Mouse (Mus musculus) stomach, embryonic 14.5 days (tissue): Measurements from ENCODE around the gene Uts2. TPM values are rescaled to one million over a fixed set of nuclear protein-coding genes. Genes with fewer than 3 reads are reported as not detected.
"Not testable (repeated sequence)": the region's sequence is repeated elsewhere in the genome, so short reads cannot be mapped to it uniquely, and the experiment has no call there.

Experiments used
- ATAC-seq: fragments of 200-750 bp; cut with Nextera tagmentation; 2 replicates; pipeline ENCODE4 v1.8.0; 2017; ENCODE audit warnings: low read depth, moderate TSS enrichment; ENCODE audit not compliant: insufficient number of reproducible peaks, insufficient read depth, low FRiP score
- H3K27ac ChIP-seq: fragments of 300-500 bp; sonication (generic); 2 replicates; pipeline ENCODE4 v1.5.1; 2014; ENCODE audit warnings: mild to moderate bottlenecking, low read length, moderate library complexity, mixed read lengths
- H3K27me3 ChIP-seq: fragments of 300-500 bp; sonication (generic); 2 replicates; pipeline ENCODE4 v1.6.1; 2014; ENCODE audit warnings: low read length, control low read depth, mixed read lengths; ENCODE audit not compliant: control insufficient read depth, insufficient read depth
- H3K36me3 ChIP-seq: fragments of 300-500 bp; sonication (generic); 2 replicates; pipeline ENCODE4 v1.6.1; 2014; ENCODE audit warnings: mild to moderate bottlenecking, control low read depth, low read length, moderate library complexity, mixed read lengths; ENCODE audit not compliant: control insufficient read depth, insufficient read depth
- H3K4me1 ChIP-seq: fragments of 300-500 bp; sonication (generic); 2 replicates; pipeline ENCODE4 v1.6.1; 2014; ENCODE audit warnings: low read length, control low read depth, mixed read lengths; ENCODE audit not compliant: control insufficient read depth, insufficient read depth
- H3K4me2 ChIP-seq: fragments of 300-500 bp; sonication (generic); replicated peaks from 2 replicates; pipeline ENCODE4 v1.6.1; 2014; ENCODE audit warnings: low read depth, low read length, control low read depth
- H3K4me3 ChIP-seq: fragments of 300-500 bp; sonication (generic); 2 replicates; pipeline ENCODE4 v1.5.1; 2014; ENCODE audit warnings: low read depth, low read length, control low read depth
- H3K9ac ChIP-seq: fragments of 300-500 bp; sonication (generic); replicated peaks from 2 replicates; pipeline ENCODE4 v1.6.1; 2014; ENCODE audit warnings: low read depth, mild to moderate bottlenecking, control low read depth, low read length, moderate library complexity, mixed read lengths
- H3K9me3 ChIP-seq: fragments of 300-500 bp; sonication (generic); 2 replicates; pipeline ENCODE4 v1.6.1; 2016; ENCODE audit warnings: low read depth, low read length, control low read depth; ENCODE audit not compliant: control insufficient read depth
- WGBS: fragments of 180-500 bp; shearing (Covaris S2); extraction: QIAGEN DNeasy Blood & Tissue Kit; methylation state at CpG from one replicate; pipeline ENCODE4 v1.1.7; 2014; 5-methylcytosine and 5-hydroxymethylcytosine counted together
- polyA plus RNA-seq: library from polyadenylated mRNA; unstranded; fragments of >200 nt; fragmentation: Nextera tagmentation; extraction: Ambion mirVana; gene quantifications from 2 replicates; pipeline ENCODE4 v1.2.1, GENCODE M21; 2014

Uts2 gene
- polyA plus RNA-seq, 1 experiment from 2014 or later, result not detected

- Histone ChIP-seq H3K27ac (no peak overlapping the region), H3K36me3 (no peaks in the 10 kb centered on the region), H3K4me3 (no peak overlapping the region), H3K4me1 (no peaks in the 10 kb centered on the region), H3K9ac (no peak overlapping the region), H3K9me3 (no peaks in the 10 kb centered on the region), H3K4me2 (no peak overlapping the region), H3K27me3 (no peaks in the 10 kb centered on the region)
- ATAC-seq, result no peak
- 90% methylated on average over 9 of the region's 9 CpGs for WGBS
These were observed 1.7 kb downstream of the Uts2 start for GRCm38 (mm10) chr4:150998626-150999025.

- no peak overlapping the region for H3K4me3 ChIP-seq
- H3K27me3 ChIP-seq, result no peaks in the 10 kb centered on the region
- no peak for ATAC-seq
- no peak overlapping the region for H3K4me2 ChIP-seq
- peaks cover 5% of the 10 kb centered on the region; the same call in 1 of the 2 replicates for H3K36me3 ChIP-seq
- H3K27ac ChIP-seq, result no peak overlapping the region
- H3K9ac ChIP-seq, result no peak overlapping the region
- H3K4me1 ChIP-seq, result no peaks in the 10 kb centered on the region
- 33% methylated on average over 13 of the region's 13 CpGs for WGBS
- no peaks in the 10 kb centered on the region for H3K9me3 ChIP-seq
These were observed 4.5 kb downstream of the Uts2 start for GRCm38 (mm10) chr4:151001397-151001796.

GRCm38 (mm10) chr4:151005656-151006318 is 8.9 kb downstream of the Uts2 start:
- 91% methylated on average over 13 of the region's 13 CpGs for WGBS
- Histone ChIP-seq H3K9me3 (no peaks in the 10 kb centered on the region), H3K4me1 (no peaks in the 10 kb centered on the region)

GRCm38 (mm10) chr4:151006945-151007344 is 10.0 kb downstream of the Uts2 start:
- 49% methylated on average over 6 of the region's 6 CpGs for WGBS
- H3K4me3 ChIP-seq, result no peak overlapping the region
- no peak for ATAC-seq
- no peak overlapping the region for H3K27ac ChIP-seq
- peaks cover 5% of the 10 kb centered on the region; the same call in 1 of the 2 replicates for H3K36me3 ChIP-seq
- no peak overlapping the region for H3K4me2 ChIP-seq
- no peaks in the 10 kb centered on the region for H3K4me1 ChIP-seq
- H3K27me3 ChIP-seq, result no peaks in the 10 kb centered on the region
- no peaks in the 10 kb centered on the region for H3K9me3 ChIP-seq
- no peak overlapping the region for H3K9ac ChIP-seq

More at GRCm38 (mm10) chr4:151005656-151006318, 8.9 kb downstream of the Uts2 start:
- Histone ChIP-seq H3K27me3 (no peaks in the 10 kb centered on the region), H3K4me3 (no peak overlapping the region), H3K4me2 (no peak overlapping the region), H3K9ac (no peak overlapping the region), H3K27ac (no peak overlapping the region), H3K36me3 (peaks cover 5% of the 10 kb centered on the region; the same call in 1 of the 2 replicates)
- ATAC-seq, result no peak

GRCm38 (mm10) chr4:151010316-151010715 is 13.4 kb downstream of the Uts2 start:
- Histone ChIP-seq H3K27me3 (no peaks in the 10 kb centered on the region), H3K9me3 (no peaks in the 10 kb centered on the region), H3K27ac (no peak overlapping the region), H3K4me2 (no peak overlapping the region), H3K9ac (no peak overlapping the region), H3K4me3 (no peak overlapping the region), H3K4me1 (no peaks in the 10 kb centered on the region), H3K36me3 (peaks cover 6% of the 10 kb centered on the region)
- 86% methylated on average over 7 of the region's 7 CpGs for WGBS
- no peak for ATAC-seq

GRCm38 (mm10) chr4:151015946-151016345 is 19.0 kb downstream of the Uts2 start:
- Histone ChIP-seq H3K4me1 (no peaks in the 10 kb centered on the region), H3K4me2 (no peak overlapping the region), H3K9ac (no peak overlapping the region), H3K9me3 (no peaks in the 10 kb centered on the region), H3K36me3 (peaks cover 14% of the 10 kb centered on the region), H3K27me3 (no peaks in the 10 kb centered on the region), H3K27ac (no peak overlapping the region), H3K4me3 (no peak overlapping the region)
- WGBS, result 80% methylated on average over 10 of the region's 10 CpGs
- no peak for ATAC-seq

GRCm38 (mm10) chr4:151017356-151017755 is 20.5 kb downstream of the Uts2 start:
- not testable (repeated sequence) for H3K9me3 ChIP-seq, H3K4me1 ChIP-seq, H3K4me3 ChIP-seq, ATAC-seq, H3K4me2 ChIP-seq, H3K9ac ChIP-seq, H3K27me3 ChIP-seq, H3K27ac ChIP-seq
- H3K36me3 ChIP-seq, result peaks cover 14% of the 10 kb centered on the region
- WGBS, result 87% methylated on average over 1 of the region's 1 CpGs

GRCm38 (mm10) chr4:151024152-151024551 is 27.3 kb downstream of the Uts2 start:
- WGBS, result 77% methylated on average over 9 of the region's 9 CpGs
- Histone ChIP-seq H3K27ac (no peak overlapping the region), H3K36me3 (no peaks in the 10 kb centered on the region), H3K9ac (no peak overlapping the region), H3K9me3 (no peaks in the 10 kb centered on the region), H3K4me1 (no peaks in the 10 kb centered on the region), H3K4me3 (no peak overlapping the region), H3K27me3 (no peaks in the 10 kb centered on the region), H3K4me2 (no peak overlapping the region)
- no peak for ATAC-seq

GRCm38 (mm10) chr4:151027001-151027400 is 30.1 kb downstream of the Uts2 start:
- Histone ChIP-seq H3K27ac (no peak overlapping the region), H3K4me2 (no peak overlapping the region), H3K9me3 (no peaks in the 10 kb centered on the region), H3K27me3 (no peaks in the 10 kb centered on the region), H3K9ac (no peak overlapping the region), H3K36me3 (no peaks in the 10 kb centered on the region), H3K4me1 (no peaks in the 10 kb centered on the region), H3K4me3 (no peak overlapping the region)
- 49% methylated on average over 6 of the region's 6 CpGs for WGBS
- ATAC-seq, result no peak
